Mouse (Mus musculus) C2C12 (cell line): ENCODE measurements around the gene Immp2l. TPM values are rescaled to one million over a fixed set of nuclear protein-coding genes. Genes with fewer than 3 reads are reported as not detected.

ENCODE experiments used
- H3K27me3 ChIP-seq: one replicate; pipeline ENCODE4 v1.6.1; 2011; ENCODE audit not compliant: control insufficient read depth, insufficient read depth, insufficient read length
- H3K36me3 ChIP-seq: one replicate; pipeline ENCODE4 v1.6.1; 2011; ENCODE audit not compliant: control insufficient read depth, insufficient read depth
- H3K4me3 ChIP-seq: one replicate; pipeline ENCODE4 v1.5.1; 2011; ENCODE audit warnings: mild to moderate bottlenecking, control low read depth; ENCODE audit not compliant: poor library complexity, insufficient read depth, severe bottlenecking
- H3K79me2 ChIP-seq: one replicate; pipeline ENCODE4 v1.6.1; 2011; ENCODE audit not compliant: control insufficient read depth, insufficient read depth
- H3K79me3 ChIP-seq: one replicate; pipeline ENCODE4 v1.6.1; 2011; ENCODE audit warnings: low read depth, control low read depth
- H3ac ChIP-seq: one replicate; pipeline ENCODE3; 2011; ENCODE audit warnings: low read depth; ENCODE audit not compliant: control insufficient read depth, insufficient read length
- CEBPB ChIP-seq: IDR thresholded peaks from one replicate; pipeline ENCODE4 v1.6.1; 2011; ENCODE audit warnings: low read depth, mild to moderate bottlenecking, control low read depth, moderate library complexity
- CTCF ChIP-seq: IDR thresholded peaks from one replicate; pipeline ENCODE4 v1.5.1; 2011; ENCODE audit not compliant: control insufficient read depth, insufficient read depth, insufficient read length
- FOSL1 ChIP-seq: IDR thresholded peaks from one replicate; pipeline ENCODE4 v1.8.0; 2011; ENCODE audit warnings: mild to moderate bottlenecking, low read length; ENCODE audit not compliant: poor library complexity, insufficient read depth, severe bottlenecking
- MAX ChIP-seq: IDR thresholded peaks from one replicate; pipeline ENCODE4 v1.6.1; 2011; ENCODE audit warnings: mild to moderate bottlenecking, control low read depth
- MYOD1 ChIP-seq: IDR thresholded peaks from one replicate; pipeline ENCODE4 v1.6.1; 2011; ENCODE audit warnings: low read depth; ENCODE audit not compliant: control insufficient read depth, insufficient read length
- MYOG ChIP-seq: IDR thresholded peaks from one replicate; pipeline ENCODE4 v1.6.1; 2011; ENCODE audit not compliant: control insufficient read depth, insufficient read length; ENCODE audit errors: extremely low read depth
- USF1 ChIP-seq: IDR thresholded peaks from one replicate; pipeline ENCODE4 v1.6.1; 2011; ENCODE audit warnings: low read depth, mild to moderate bottlenecking, control low read depth, moderate library complexity
- long read RNA-seq, 2 experiments: library from polyadenylated mRNA; unstranded; transcript quantifications; one replicate each; pipeline ENCODE4 v2.0.0; 2019 to 2020
- polyA plus RNA-seq: library from polyadenylated mRNA; unstranded; fragments of >200 nt; fragmentation: generic; extraction: Trizol; gene quantifications from one replicate; pipeline ENCODE4 v1.2.1, GENCODE M21; 2012; ENCODE audit warnings: missing spikeins

Immp2l gene
- polyA plus RNA-seq = 6.2 TPM
- long read RNA-seq, experiment 1 = 0 reads
- long read RNA-seq, experiment 2, partial matches to known transcripts = 0 of 1 reads
- long read RNA-seq, experiment 2, other reads (novel, unspliced or antisense) = 1 of 1 reads

DNA sequence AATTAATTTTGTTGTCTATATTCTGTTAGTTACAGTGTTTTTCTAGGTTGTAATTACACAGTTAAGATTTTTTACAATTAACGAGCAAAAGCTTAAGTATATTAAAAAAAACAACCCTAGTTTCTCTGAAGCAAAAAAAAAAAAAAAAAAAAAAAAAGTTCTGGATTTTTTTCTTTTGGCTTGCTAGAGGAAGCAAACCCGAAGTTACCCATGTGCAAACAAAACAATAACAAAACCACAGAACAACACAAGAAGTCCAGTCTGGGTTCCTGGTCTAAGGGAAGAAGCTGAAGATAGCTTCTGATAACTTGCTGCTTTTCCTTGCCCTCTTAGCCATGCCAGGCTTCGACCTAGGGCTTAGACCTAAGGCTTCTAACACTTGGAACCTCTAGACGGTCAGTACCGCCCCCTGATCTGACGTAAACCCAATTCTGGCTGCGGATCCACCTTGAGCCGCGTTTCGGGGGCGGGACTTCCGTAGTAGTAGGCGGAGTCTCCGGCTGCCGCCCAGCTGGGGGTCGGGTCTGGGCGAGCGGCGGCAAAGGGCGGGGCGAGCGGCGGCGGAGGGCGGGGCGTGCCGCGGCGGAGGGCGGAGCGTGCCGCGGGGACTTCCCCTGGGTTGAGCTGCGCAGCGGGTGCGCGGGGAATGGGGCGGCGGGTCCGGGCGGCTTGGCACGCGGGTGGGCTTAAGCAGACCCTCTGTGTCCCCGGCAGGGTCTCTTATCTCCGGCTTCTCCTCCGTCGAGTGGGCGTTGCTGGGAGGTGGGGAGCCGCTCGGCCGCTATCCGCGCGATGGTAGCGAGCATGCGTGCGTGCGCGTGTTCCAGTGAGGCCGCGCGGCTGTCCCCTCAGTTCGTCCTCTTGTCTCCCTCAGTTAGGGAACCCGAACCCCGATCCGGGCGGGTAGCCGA is at the start of gene Immp2l:
TSS of gene Immp2l (plus strand) at position 580 of the 911 bp plus-strand sequence.
- Histone ChIP-seq H3K27me3 (no peaks in the 10 kb centered on the region), H3ac (peak within 1 kb of the TSS; percentile 50), H3K79me3 (no peaks in the 10 kb centered on the region), H3K36me3 (no peaks in the 10 kb centered on the region), H3K4me3 (peak within 1 kb of the TSS; percentile 48), H3K79me2 (no peaks in the 10 kb centered on the region)
- no peak for TF ChIP-seq MYOG
- TF ChIP-seq FOSL1 = no peak
- TF ChIP-seq USF1 = no peak

DNA sequence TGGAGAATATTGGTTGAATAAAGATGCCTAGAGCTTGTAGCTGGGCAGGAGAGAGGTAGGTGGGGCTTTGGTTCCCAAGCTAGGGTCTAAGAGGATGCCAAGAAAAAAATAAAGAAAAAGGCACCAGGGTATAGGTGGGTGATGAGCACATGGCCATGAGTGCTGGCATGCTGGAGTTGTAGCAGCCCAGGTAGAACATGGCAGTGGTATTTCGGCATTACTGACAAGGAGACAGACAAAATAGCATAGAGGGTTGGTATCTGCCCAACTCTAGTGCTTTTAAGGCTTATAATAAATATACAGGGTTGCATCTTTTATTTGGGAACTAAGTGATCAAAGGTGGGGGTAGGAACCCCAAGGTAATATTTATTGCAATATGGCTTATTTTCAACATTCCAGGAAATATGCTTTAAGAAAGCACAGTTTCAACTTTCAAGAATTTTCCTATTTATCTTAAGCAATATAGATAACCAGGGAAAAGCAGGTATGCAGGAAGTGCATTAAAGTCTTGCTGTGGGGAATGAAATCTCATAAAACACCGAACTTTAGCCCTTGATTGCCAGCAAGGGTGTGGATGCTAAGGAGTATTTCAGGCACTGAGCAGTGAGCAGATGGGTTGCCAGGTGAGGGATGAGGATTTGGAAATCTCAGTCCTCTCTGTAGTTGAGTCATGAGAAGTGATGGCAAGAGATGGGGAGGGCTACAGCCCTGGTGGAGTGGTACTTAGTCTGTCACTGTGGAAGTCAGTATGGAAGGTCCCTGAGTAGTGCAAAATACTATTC is 45.0 kb upstream of the Immp2l start:
- H3ac ChIP-seq = no peak overlapping the region
- no peaks in the 10 kb centered on the region for H3K79me3 ChIP-seq
- H3K27me3 ChIP-seq = no peaks in the 10 kb centered on the region
- no peak overlapping the region for H3K4me3 ChIP-seq
- TF ChIP-seq USF1 (no peak), MYOG (no peak), CEBPB (no peak), CTCF (no peak), MAX (no peak), MYOD1 (no peak), FOSL1 (no peak)
- no peaks in the 10 kb centered on the region for H3K36me3 ChIP-seq
- no peaks in the 10 kb centered on the region for H3K79me2 ChIP-seq

DNA sequence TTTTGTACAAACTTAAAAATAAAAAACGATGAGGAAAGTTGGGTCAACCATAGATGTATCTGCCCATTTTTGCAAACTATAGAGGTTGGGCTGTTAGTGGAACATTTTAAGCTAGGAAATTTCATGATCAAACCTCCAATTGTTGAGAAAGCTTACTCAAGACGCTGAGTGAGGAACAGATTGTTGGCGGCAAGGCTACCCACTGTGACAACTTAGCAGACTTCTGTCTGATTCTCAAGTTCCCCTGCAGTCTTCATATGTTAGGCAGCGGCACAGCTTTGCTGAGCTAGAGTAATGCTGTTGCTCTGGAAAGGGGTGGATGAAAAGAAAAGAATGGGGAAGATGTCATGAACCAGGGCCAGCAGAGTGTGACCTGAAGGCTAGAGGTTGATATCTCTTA is 44.2 kb upstream of the Immp2l start:
- Histone ChIP-seq H3K4me3 (no peak overlapping the region), H3K27me3 (no peaks in the 10 kb centered on the region), H3K36me3 (no peaks in the 10 kb centered on the region), H3ac (no peak overlapping the region), H3K79me3 (no peaks in the 10 kb centered on the region), H3K79me2 (no peaks in the 10 kb centered on the region)
- no peak for TF ChIP-seq MYOG
- TF ChIP-seq MYOD1 = no peak
- TF ChIP-seq MAX = no peak
- TF ChIP-seq CTCF = no peak
- no peak for TF ChIP-seq FOSL1
- TF ChIP-seq USF1 = no peak
- no peak for TF ChIP-seq CEBPB

DNA sequence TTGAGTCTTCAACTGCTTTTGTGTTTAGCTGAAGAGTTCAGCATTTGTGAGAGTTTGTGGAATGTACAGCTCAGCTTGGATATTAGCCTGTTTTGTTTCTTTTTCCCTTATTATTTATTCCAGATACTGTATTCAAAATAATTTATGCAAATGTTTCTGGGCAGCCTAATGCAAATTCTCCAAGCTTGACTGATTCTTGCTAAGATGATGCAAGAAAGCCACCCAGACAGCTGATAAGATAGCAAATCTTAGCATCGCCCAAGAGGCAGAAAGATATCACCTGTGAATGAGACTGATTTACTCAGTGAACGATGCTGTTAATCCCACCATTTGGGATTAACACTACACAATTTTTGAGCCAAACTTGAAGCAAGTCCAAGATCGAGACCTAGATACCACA is 43.7 kb upstream of the Immp2l start:
- H3K36me3 ChIP-seq = no peaks in the 10 kb centered on the region
- no peaks in the 10 kb centered on the region for H3K79me3 ChIP-seq
- H3K4me3 ChIP-seq = no peak overlapping the region
- H3K79me2 ChIP-seq = no peaks in the 10 kb centered on the region
- H3ac ChIP-seq = no peak overlapping the region
- TF ChIP-seq MYOG = no peak
- TF ChIP-seq CEBPB = no peak
- no peak for TF ChIP-seq CTCF
- TF ChIP-seq USF1 = no peak
- no peak for TF ChIP-seq MYOD1
- no peak for TF ChIP-seq FOSL1
- no peak for TF ChIP-seq MAX
- no peaks in the 10 kb centered on the region for H3K27me3 ChIP-seq

DNA sequence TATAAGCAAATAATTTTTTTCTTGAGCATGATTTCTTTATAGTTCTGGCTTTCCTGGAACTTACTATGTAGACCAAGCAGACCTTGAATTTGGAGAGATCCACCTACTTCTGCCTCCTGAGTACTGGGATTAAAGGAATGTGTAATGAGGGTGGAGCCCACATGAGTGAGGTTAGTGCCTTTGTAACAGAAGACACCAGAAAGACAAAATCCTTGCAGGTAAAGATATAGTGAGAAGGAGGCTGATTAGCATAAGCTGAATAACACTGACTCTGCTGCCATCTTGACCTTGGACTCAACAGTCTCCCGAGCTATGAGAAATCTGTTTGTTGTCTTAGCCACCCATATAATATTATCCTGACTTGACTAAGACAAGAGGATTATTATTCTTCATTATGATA is 40.9 kb upstream of the Immp2l start:
- H3K4me3 ChIP-seq = no peak overlapping the region
- H3K79me2 ChIP-seq = no peaks in the 10 kb centered on the region
- no peaks in the 10 kb centered on the region for H3K79me3 ChIP-seq
- H3ac ChIP-seq = no peak overlapping the region
- no peaks in the 10 kb centered on the region for H3K36me3 ChIP-seq
- TF ChIP-seq MAX (no peak), CTCF (no peak), FOSL1 (no peak), USF1 (no peak), MYOG (no peak), MYOD1 (no peak), CEBPB (no peak)
- H3K27me3 ChIP-seq = no peaks in the 10 kb centered on the region
